Mouse (Mus musculus) kidney, adult 8-10 months (tissue): Measurements from ENCODE around the gene Olfr13.
"Not testable (repeated sequence)": the region's sequence is repeated elsewhere in the genome, so short reads cannot be mapped to it uniquely, and the experiment has no call there.

ENCODE experiments used
- DNase-seq, 2 experiments: peaks; one replicate each; pipeline ENCODE4 v3.0.0; 2022

Olfr13 gene

GRCm38 (mm10) chr6:43171840-43172239 is at the start of gene Olfr13:
Gene Olfr13 (plus strand): TSS chr6:43172140.
- DNase-seq: no peak

DNA sequence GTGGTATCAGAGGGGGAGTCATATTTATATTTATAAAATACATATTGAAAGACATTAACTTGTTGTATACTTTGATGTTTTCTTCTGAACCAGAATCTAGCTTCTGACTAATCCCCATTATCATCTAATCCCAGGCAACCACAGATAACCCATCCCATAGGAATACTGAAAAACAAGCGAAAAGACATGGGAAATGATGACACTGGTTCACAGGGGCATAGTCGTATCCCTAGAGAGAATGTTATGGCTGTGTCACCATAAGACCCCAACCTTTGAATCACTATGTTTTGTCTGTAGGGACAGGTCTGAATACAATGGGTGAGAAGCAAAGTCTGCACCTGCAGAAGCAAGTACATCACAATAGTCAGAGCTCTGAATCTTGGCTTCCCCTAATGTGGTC is 25.7 kb upstream of the Olfr13 start, which contains the start of gene Olfr237-ps1:
Olfr237-ps1 (plus strand) TSS at position 301 of the 400 bp plus-strand sequence.
- DNase-seq: not testable (repeated sequence)

DNA sequence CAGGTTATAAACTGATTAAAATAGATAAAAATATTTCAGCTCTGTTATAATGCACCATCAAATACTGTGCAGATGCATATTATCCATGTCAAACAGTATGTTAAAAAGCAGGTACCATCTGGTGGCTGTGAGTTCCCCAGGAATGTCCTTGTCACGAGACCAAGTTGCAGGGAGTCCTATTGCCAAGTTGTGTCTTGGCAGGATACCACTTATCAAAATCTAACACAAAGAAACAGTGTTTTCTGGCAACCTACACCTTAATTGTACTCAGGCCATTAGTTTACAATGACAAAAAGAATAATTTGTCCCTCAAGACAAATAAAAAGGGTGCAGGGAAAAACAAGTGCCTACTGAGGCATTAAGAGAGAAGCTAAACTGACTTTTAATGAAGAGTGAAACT is 12.4 kb upstream of the Olfr13 start:
- no peak for DNase-seq

GRCm38 (mm10) chr6:43162982-43163381 is 9.0 kb upstream of the Olfr13 start, which contains the start of gene Olfr437:
Gene Olfr437 (plus strand): TSS chr6:43163282.
- no peak for DNase-seq

GRCm38 (mm10) chr6:43167246-43167645 is 4.7 kb upstream of the Olfr13 start:
- no peak for DNase-seq

DNA sequence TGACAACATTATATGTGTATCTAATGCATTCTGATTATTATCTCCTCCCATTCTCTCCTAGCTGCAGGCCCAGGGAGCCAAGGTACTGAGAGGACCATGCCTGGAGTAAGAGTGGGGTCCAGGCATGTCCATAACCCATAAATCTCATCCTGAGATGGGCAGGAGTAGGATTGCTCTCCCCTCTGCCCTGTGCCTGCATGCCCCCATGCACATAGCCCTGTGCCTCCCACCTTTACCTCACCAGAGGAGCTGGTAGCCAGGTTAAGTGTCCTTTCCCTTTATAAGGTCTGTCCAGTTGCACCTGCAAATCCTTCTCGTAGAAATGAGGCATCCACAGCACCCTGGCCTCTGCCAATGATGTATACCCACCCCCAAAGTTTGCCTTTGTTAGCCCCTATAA is 6.2 kb downstream of the Olfr13 start:
- no peak for DNase-seq

- DNase-seq: no peak
Measured at GRCm38 (mm10) chr6:43178584-43179501, 6.9 kb downstream of the Olfr13 start.

- DNase-seq: no peak
Measured at GRCm38 (mm10) chr6:43190986-43191385, 19.0 kb downstream of the Olfr13 start.

DNA sequence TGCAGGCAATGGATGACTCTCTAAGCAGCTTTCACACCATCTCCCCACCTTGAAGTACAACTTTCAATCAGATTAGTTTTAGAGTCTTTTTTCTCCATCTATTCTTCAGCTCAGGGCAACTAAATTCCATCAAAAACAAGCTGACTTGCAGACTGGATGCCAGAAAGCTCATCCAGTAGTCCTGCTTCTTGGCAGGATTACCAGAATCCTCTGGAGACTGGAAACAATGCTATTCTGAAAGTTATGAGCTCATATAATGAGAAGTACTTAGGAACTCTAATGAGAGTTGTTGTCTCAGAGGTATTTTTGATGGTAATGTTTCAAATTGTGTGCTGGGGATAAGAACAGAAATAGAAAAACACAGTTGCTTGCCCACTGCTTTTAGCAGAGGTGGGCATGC is 24.8 kb downstream of the Olfr13 start, which contains the start of gene Olfr435:
Olfr435 (plus strand) TSS at position 366 of the 400 bp plus-strand sequence.
- no peak for DNase-seq

GRCm38 (mm10) chr6:43198094-43198493 is 26.2 kb downstream of the Olfr13 start:
- no peak for DNase-seq

- DNase-seq: no peak
Measured at GRCm38 (mm10) chr6:43202786-43203185, 30.8 kb downstream of the Olfr13 start.

GRCm38 (mm10) chr6:43205355-43205754 is 33.4 kb downstream of the Olfr13 start:
- DNase-seq: no peak

- DNase-seq: not testable (repeated sequence)
Measured at GRCm38 (mm10) chr6:43212873-43213272, 40.9 kb downstream of the Olfr13 start, which contains the start of gene Olfr434. Gene Olfr434 (plus strand): TSS chr6:43213021.
